Mouse (Mus musculus) adrenal gland (tissue): ENCODE measurements at regions not wholly inside any gene's neighbourhood (a gene's known extent, or its start where the extent isn't known, plus 50 kb on each side); places are given as distances from the start of the nearest gene placed in this dataset.

Experiments
- intact Hi-C: fragments of 180-260 bp; cut with DNase I; formaldehyde crosslinking; loops from one replicate; pipeline ENCODE4 v1.15.1; 2025

DNA sequence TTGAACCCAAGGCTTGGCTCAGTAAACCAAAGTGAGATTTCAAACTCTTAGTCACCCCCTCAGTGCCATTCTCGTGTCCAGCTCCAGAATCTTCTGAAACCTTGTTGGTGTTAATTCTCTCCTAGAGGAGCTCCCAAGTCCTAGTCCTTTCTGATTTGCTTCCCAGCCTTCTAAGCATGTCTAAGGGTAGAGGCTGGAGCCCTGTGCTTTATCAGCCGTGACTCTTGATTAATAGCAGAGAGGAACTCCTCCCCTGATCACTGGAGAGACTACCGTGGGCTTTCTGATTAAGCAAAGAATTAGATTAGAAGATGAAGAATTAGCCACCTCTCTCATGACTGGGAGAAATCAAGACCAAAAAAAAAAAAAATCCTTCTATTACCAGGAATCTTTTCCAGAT lies 111.5 kb upstream of the Rxfp2 start:
- intact Hi-C loops: no loop called here

- intact Hi-C loops: no loop called here
Measured at GRCm38 (mm10) chr5:149908376-149909078, 109.9 kb upstream of the Rxfp2 start.

DNA sequence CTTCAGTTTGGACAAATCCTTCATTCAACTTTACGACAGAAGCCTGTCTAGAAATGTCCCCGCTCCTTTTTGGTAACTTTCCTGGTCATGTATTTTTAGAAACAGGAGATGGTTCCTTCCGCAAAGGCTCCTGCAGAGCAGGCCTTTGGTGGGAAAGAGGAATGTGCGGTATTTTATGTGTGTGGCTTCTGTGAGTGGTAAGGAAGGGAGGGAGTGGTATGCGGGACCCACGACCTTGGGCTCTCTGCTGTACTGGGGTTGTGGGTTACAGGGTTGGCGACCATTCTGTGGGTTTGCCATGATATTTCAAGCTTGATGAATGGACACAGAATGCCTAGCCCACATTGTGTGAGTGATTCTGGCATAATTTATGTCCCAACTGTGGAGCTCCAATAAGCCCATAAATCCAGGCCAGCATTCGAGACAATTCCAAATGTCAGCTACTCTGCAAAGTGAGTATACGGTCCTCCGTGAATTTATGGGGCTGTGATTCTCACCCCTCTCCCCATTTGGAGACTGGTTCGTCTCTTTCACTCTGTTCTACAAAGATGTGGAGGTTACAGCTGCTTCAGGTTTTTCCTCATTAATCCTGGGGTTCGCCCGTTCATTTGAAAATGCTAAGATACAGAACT lies 109.3 kb upstream of the Rxfp2 start:
- intact Hi-C loops: no loop called here

DNA sequence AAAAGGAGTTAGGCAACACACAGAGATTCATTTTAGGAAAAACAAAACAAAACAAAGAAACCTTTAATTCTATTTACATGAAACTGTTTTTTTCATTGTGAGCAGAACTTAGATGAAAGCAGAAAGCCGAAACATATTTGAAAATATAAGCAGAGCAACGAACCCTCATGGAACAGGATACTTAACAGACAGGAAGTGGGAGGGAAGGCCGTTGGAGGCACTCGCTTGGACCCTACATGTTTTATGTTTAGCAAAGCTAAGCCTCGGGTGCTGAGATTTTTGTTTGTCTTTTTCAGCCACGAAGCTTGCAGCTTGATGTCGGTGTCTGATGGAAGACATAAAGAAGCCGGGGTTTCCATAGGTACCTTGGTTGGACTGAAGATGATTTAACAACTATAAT lies 108.5 kb upstream of the Rxfp2 start:
- intact Hi-C loops: no loop called here

- intact Hi-C loops: no loop called here
Measured at GRCm38 (mm10) chr5:149911968-149912367, 106.5 kb upstream of the Rxfp2 start.

GRCm38 (mm10) chr5:149915761-149916160 lies 102.7 kb upstream of the Rxfp2 start:
- intact Hi-C loops: loop anchor here (2.0 kb wide), 1 partner anchor 69 kb away; no protein-coding TSS in a partner anchor

DNA sequence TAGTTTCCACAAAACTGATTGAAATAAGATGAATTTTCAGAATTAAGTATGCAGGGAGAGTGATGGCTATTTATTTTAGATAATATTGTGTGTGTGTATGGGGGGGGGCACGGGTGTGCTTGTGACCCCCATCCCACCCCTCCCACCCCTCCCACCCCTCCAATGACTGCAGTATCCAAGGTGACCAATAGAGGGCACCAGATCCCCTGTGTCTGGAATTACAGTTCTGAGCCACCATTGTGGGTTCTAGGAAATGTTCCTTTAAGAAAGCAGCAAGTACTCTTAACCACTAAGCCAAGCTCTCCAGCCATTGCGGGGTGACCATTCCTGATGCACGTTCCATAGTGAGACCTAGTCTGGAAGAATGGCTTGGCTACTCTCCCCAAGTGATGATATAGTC lies 101.1 kb upstream of the Rxfp2 start:
- intact Hi-C loops: loop anchor here (2.0 kb wide), 1 partner anchor 67 kb away; no protein-coding TSS in a partner anchor

- intact Hi-C loops: no loop called here
Measured at GRCm38 (mm10) chr5:149919097-149919496, 99.4 kb upstream of the Rxfp2 start.

GRCm38 (mm10) chr5:149920326-149920725 lies 98.1 kb upstream of the Rxfp2 start:
- intact Hi-C loops: no loop called here

- intact Hi-C loops: no loop called here
Measured at GRCm38 (mm10) chr5:149924501-149924900, 94.0 kb upstream of the Rxfp2 start.

DNA sequence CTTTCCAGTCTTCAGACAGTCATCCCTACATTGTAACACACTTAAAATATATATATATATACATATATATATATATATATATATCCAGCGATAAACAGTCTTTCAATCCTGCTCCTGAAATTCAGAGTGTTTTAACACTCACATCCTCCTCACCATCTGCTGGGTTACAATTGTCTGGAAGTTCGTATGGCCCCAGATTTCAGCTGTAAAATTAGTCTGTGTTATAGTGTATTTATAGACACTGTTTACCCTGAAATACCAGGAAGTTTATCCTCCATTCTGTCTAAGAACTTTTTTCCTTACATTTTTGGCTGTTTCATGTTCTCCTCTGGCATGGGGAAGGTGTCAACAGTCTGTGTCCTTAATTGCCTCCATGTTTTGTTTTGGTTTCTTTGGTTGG lies 91.7 kb upstream of the Rxfp2 start:
- intact Hi-C loops: no loop called here

GRCm38 (mm10) chr5:149931574-149932161 lies 86.8 kb upstream of the Rxfp2 start:
- intact Hi-C loops: no loop called here

DNA sequence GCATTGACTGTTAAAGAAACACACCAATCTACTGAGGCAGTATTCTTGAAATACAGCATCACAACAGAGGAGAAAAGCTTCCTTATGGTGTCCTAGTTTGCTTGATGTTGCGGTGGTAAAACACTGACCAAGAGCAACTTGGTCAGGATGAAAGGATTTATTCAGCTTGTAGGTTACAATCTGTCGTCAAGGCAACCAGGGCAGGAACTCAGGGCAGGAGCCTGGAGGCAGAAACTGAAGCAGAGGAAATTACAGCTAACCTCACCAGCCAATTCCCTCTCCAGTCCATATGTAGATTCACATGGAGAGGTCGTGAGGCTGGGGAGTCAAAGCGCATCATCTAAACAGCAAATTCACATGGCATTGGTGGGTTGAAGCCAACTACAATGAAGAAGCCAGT lies 86.3 kb upstream of the Rxfp2 start:
- intact Hi-C loops: no loop called here

- intact Hi-C loops: no loop called here
Measured at GRCm38 (mm10) chr5:149945651-149946050, 72.8 kb upstream of the Rxfp2 start.

DNA sequence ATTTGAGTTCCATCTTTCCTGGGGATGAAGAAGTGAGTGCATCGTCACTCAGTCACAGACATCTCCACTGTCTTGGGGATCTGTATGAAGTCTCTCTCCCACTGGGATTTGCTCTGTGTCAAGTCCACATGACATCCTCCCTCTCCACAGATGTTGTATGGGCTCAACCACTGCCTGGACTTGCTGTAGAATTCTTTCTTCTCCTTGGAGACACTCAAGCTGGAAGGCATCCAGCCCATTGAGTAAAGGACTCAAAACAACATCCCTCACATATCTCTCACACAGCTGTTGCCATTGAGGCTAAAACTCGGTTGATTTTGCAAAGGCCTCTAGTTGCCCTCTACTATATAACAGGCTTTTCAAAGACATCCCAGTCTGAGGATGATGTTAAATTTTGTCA lies 71.0 kb upstream of the Rxfp2 start:
- intact Hi-C loops: no loop called here

DNA sequence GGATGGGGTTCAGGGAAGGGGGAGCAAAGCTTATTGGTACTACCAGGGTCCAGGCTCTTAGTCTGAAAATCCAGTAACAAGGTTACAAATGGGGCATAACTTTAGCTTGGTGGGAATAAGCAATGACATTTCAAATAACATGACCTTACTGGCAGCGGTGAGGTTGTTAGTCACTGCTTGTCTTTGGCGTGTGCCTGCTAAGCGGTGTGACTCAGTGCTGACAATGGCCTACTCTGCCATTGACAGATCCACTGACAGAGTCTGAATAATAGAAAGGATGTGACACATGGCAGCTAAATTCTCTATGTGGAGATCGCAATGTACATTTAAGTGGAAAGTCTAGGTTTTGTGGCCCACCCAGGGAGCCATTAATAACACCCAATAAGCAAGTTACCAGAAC lies 61.5 kb upstream of the Rxfp2 start:
- intact Hi-C loops: no loop called here

DNA sequence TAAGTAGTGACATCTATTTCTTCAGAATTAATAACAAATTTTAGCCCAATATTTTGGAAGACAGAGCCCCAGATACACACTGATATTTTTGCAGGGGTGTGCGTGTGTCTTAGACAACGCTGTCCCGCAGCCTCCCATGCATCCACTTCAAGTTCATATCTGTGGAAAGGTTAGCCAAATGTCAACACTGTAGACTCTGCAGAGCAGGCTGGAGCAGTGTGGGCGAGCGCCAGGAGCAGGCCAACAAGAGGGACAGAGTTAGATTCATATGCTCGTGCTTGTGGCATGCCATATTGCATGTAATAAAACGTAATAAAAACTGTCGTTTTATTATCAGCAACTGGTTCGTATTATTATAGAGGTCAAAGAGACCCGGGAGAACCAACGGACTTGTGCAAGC lies 57.3 kb upstream of the Rxfp2 start:
- intact Hi-C loops: no loop called here

- intact Hi-C loops: no loop called here
Measured at GRCm38 (mm10) chr5:149964748-149965147, 53.7 kb upstream of the Rxfp2 start.
